Mouse (Mus musculus) ES-CJ7 (cell line): ENCODE data around the gene Nme8.

Experiments
- DNase-seq: peaks from one replicate; pipeline ENCODE4 v3.0.0; 2011; ENCODE audit warnings: low read depth, low spot score

The Nme8 gene

GRCm38 (mm10) chr13:19643519-19643918 lies 54.1 kb downstream of the Nme8 start:
- no peak for DNase-seq

- no peak for DNase-seq
Measured at GRCm38 (mm10) chr13:19640203-19640851, 57.3 kb downstream of the Nme8 start.

GRCm38 (mm10) chr13:19636131-19636530 lies 61.5 kb downstream of the Nme8 start:
- peak; percentile 76 for DNase-seq

- peak; percentile 93 for DNase-seq
Measured at GRCm38 (mm10) chr13:19630768-19631709, 66.6 kb downstream of the Nme8 start.

- DNase-seq = no peak
Measured at GRCm38 (mm10) chr13:19626473-19626872, 71.1 kb downstream of the Nme8 start.

GRCm38 (mm10) chr13:19624632-19625320 lies 72.8 kb downstream of the Nme8 start:
- no peak for DNase-seq

- DNase-seq = peak; percentile 30
Measured at GRCm38 (mm10) chr13:19623228-19623905, 74.2 kb downstream of the Nme8 start.

- DNase-seq = peak; percentile 85
Measured at GRCm38 (mm10) chr13:19622573-19623227, 74.9 kb downstream of the Nme8 start, which contains the start of gene Sfrp4. Gene Sfrp4, plus strand, starts transcription at chr13:19623104.

- DNase-seq = peak; percentile 86
Measured at GRCm38 (mm10) chr13:19619216-19619927, 78.2 kb downstream of the Nme8 start, which contains the start of gene Epdr1. Gene Epdr1, minus strand, starts transcription at chr13:19619927.

GRCm38 (mm10) chr13:19618841-19619215 lies 78.8 kb downstream of the Nme8 start:
- DNase-seq = peak; percentile 27

GRCm38 (mm10) chr13:19618081-19618480 lies 79.5 kb downstream of the Nme8 start:
- DNase-seq = no peak

GRCm38 (mm10) chr13:19614311-19614710 lies 83.3 kb downstream of the Nme8 start:
- DNase-seq = no peak

- DNase-seq = no peak
Measured at GRCm38 (mm10) chr13:19613426-19613825, 84.2 kb downstream of the Nme8 start.

GRCm38 (mm10) chr13:19612963-19613362 lies 84.6 kb downstream of the Nme8 start:
- no peak for DNase-seq

- DNase-seq = peak; percentile 51
Measured at GRCm38 (mm10) chr13:19612348-19612747, 85.2 kb downstream of the Nme8 start.

- DNase-seq = no peak
Measured at GRCm38 (mm10) chr13:19608120-19608519, 89.5 kb downstream of the Nme8 start.

- DNase-seq = no peak
Measured at GRCm38 (mm10) chr13:19604916-19605315, 92.7 kb downstream of the Nme8 start.

GRCm38 (mm10) chr13:19603719-19604118 lies 93.9 kb downstream of the Nme8 start:
- DNase-seq = no peak

- no peak for DNase-seq
Measured at GRCm38 (mm10) chr13:19602531-19602930, 95.1 kb downstream of the Nme8 start.

GRCm38 (mm10) chr13:19599242-19599641 lies 98.4 kb downstream of the Nme8 start:
- no peak for DNase-seq
